Mouse (Mus musculus): ENCODE measurements at regions not wholly inside any gene's neighbourhood (a gene's known extent, or its start where the extent isn't known, plus 50 kb on each side); places are given as distances from the start of the nearest gene placed in this dataset.

DNA sequence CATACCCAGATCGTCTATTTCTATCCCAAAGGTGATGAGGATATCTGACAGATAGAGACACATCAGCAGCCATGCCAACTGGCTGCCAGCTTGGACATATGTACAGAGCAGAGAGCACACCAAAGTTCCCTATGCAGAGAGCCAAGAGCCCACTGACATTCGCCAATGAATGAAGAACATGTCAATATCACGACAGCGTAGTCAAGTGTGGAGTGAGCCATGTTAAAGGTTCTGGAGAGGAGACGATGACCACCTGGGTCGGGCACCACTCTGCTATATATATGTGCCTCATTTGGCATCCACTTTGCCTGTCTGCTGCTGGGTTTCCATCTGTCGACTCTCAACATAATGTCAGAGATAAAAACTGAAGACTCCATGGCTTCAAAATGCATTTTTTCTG is 159.2 kb upstream of the Gbe1 start:
- no peak for TF ChIP-seq CTCF (IDR thresholded peaks at IDR 0.05; ENCODE audit: low read depth)
- TF ChIP-seq EP300 (IDR thresholded peaks at IDR 0.05; ENCODE audit: low read depth), result no peak
